Mouse (Mus musculus): ENCODE data around the gene Golt1b.

- TF ChIP-seq CTCF (IDR thresholded peaks at IDR 0.05; ENCODE audit: extremely low read depth, insufficient read length, insufficient replicate concordance, low read depth, low read length): no peak
- no peak for TF ChIP-seq POLR2A (IDR thresholded peaks at IDR 0.05; ENCODE audit: low read depth, low read length)
Measured at GRCm38 (mm10) chr6:142347431-142348385, 39.3 kb upstream of the Golt1b start.

All from small intestine, adult 2 months (tissue).